Mouse (Mus musculus) embryo, embryonic 11 days (tissue): ENCODE measurements at regions not wholly inside any gene's neighbourhood (a gene's known extent, or its start where the extent isn't known, plus 50 kb on each side); places are given as distances from the start of the nearest gene placed in this dataset.

Experiments used
- DNase-seq: peaks from one replicate; pipeline ENCODE4 v3.0.0-alpha.2; 2015

- DNase-seq, result no peak
Measured at GRCm38 (mm10) chr12:105092730-105093440, 52.9 kb upstream of the Tcl1b2 start.

GRCm38 (mm10) chr12:105093509-105093908, 52.3 kb upstream of the Tcl1b2 start:
- peak; percentile 60 for DNase-seq
